Mouse (Mus musculus): Measurements from ENCODE around the gene Mmp9.

- no peak for TF ChIP-seq ZC3H11A (IDR thresholded peaks at IDR 0.05; ENCODE audit: borderline replicate concordance, low read depth, low read length)
- no peak for TF ChIP-seq ZNF384 (IDR thresholded peaks at IDR 0.05; ENCODE audit: low read depth, low read length)
- no peak for TF ChIP-seq CHD2 (IDR thresholded peaks at IDR 0.05; ENCODE audit: low read depth, low read length)
- no peak for TF ChIP-seq HCFC1 (IDR thresholded peaks at IDR 0.05; ENCODE audit: borderline replicate concordance, insufficient read depth, low read length)
These were observed 45.9 kb upstream of the Mmp9 start for GRCm38 (mm10) chr2:164894644-164895043.
